Mouse (Mus musculus) T-helper 17 cell (primary cell): ENCODE measurements around the gene Acbd4.

Experiments
- in situ Hi-C, 2 experiments: fragments of 300-600 bp; cut with MboI, MseI; formaldehyde crosslinking; loops; 1 replicate in 1 of 2; 2 replicates in 1 of 2; pipeline ENCODE4 v1.15.1; 2025; ENCODE audit warnings: high pct_unique_total_duplicates in 2 of 2

The Acbd4 gene

DNA sequence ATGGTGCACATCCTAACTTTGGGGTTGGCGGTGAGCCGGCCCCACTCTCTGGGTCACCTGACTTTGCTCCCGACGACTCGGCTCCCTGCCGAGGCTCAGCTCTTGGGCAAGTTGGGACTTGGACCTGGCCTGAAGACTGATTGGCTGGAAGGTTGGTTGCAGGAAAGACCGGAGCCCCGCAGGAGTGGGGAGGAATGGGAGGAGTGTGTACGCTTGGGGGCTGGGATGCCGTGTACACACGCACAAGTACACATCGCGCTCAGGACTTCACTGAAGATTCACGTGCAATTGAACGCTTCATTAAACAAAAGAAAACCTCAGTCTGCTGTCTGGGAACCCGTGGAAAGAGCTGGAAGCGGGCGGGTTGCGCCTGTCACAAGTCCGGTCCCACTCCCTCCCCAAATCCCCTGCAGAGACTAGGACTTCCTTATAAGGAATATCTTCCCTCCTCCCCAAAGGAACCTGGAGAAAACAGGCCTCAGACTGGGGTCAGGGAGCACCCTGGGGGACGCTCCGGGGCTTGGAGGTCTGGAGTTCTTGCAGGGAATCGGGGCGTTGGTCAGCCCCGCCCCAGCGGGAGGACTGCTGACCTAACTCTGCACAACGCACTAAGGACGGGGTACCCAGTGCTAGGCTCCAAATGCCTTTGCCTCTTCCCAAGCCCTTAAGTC, 10.5 kb downstream of the Acbd4 start:
- in situ Hi-C loops = loop anchor here in 1 of 2 experiments (25.0 kb wide), 1 partner anchor 850 kb away; the partner anchor contains the start of genes Arf2 and Nsf

DNA sequence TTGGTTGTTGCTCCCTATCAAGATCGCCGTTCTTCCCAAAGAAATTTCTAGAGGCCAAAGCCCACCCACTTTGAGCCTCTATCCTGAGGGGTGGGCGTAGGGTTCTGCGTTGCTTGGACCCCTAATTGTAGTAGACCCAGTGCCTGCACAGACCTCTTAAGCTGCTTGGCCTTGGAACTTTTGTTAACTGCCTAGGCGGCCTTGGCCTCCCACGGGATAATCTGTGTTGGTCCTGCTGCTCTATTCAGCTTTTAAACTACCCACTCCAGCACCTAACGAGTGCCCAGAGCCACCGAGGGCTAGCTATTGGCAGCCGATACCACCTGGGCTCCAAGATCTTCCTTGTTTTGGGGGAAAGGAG, 11.1 kb downstream of the Acbd4 start:
- in situ Hi-C loops = loop anchor here in 1 of 2 experiments (25.0 kb wide), 1 partner anchor 850 kb away; the partner anchor contains the start of genes Arf2 and Nsf

GRCm38 (mm10) chr11:103113005-103113404, 11.5 kb downstream of the Acbd4 start:
- in situ Hi-C loops = loop anchor here in 1 of 2 experiments (25.0 kb wide), 1 partner anchor 849 kb away; the partner anchor contains the start of genes Arf2 and Nsf

GRCm38 (mm10) chr11:103113771-103114170, 12.3 kb downstream of the Acbd4 start:
- in situ Hi-C loops = loop anchor here in 1 of 2 experiments (25.0 kb wide), 1 partner anchor 849 kb away; the partner anchor contains the start of genes Arf2 and Nsf

GRCm38 (mm10) chr11:103114270-103114943, 12.9 kb downstream of the Acbd4 start:
- in situ Hi-C loops = loop anchor here in 1 of 2 experiments (25.0 kb wide), 1 partner anchor 848 kb away; the partner anchor contains the start of genes Arf2 and Nsf

GRCm38 (mm10) chr11:103115163-103116007, 13.9 kb downstream of the Acbd4 start:
- in situ Hi-C loops = loop anchor here in 1 of 2 experiments (25.0 kb wide), 1 partner anchor 847 kb away; the partner anchor contains the start of genes Arf2 and Nsf

DNA sequence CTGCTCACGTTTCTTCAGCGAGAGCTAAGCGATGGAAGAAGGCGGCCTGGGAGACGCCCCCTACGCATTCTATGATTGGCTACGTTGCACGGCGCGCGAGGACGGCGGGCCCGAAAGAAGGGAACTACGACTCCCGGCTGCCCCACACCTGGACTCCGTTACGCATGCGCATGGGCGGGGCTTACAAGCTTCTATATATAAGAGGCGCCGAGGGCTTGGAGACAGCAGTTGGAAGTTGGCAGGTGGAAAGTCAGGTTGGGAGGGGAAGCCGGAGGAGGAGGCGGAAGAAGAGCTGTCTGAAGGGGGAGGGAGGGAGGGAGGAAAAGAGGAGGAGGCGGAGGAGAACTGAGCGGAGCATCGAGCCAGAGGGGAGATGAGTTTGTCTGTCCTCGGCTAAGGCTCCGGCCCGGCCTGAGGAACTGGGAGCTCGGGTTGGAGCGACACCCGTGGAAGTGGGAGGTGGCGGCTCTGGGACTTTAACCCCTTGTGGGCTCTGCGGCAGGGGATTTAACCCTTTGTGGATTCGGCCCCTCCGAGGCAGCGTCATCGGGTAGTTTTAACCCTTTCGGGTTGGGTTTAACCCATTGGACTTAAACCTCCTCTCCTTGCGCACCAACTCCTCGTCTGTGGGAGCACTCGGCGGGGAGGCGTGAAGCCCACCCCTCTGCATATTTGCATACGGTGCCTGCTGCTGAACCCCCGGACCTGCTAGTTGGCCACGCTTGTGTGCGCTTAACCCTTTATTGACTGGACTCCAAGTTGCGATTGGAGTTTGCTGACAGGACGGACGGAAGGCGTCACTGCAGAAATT, 14.7 kb downstream of the Acbd4 start, which contains the start of gene Hexim1:
Hexim1 (plus strand) TSS at position 224 of the 811 bp plus-strand sequence.
- in situ Hi-C loops = loop anchor here in 1 of 2 experiments (25.0 kb wide), 1 partner anchor 846 kb away; the partner anchor contains the start of genes Arf2 and Nsf

- in situ Hi-C loops = loop anchor here in 1 of 2 experiments (25.0 kb wide), 1 partner anchor 845 kb away; the partner anchor contains the start of genes Arf2 and Nsf
These were observed 15.6 kb downstream of the Acbd4 start for GRCm38 (mm10) chr11:103116959-103117590.

DNA sequence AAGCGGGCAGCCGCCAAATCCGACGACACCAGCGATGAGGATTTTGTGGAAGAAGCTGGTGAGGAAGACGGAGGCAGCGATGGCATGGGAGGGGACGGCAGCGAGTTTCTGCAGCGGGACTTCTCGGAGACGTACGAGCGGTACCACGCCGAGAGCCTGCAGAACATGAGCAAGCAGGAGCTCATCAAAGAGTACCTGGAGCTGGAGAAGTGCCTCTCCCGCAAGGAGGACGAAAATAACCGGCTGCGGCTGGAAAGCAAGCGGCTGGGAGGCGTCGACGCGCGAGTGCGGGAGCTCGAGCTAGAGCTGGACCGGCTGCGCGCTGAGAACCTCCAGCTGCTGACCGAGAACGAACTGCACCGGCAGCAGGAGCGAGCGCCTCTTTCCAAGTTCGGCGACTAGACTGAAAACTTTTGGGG, 16.1 kb downstream of the Acbd4 start:
- in situ Hi-C loops = loop anchor here in 1 of 2 experiments (25.0 kb wide), 1 partner anchor 845 kb away; the partner anchor contains the start of genes Arf2 and Nsf

GRCm38 (mm10) chr11:103118866-103119265, 17.4 kb downstream of the Acbd4 start:
- in situ Hi-C loops = loop anchor here in 1 of 2 experiments (25.0 kb wide), 1 partner anchor 843 kb away; the partner anchor contains the start of genes Arf2 and Nsf

DNA sequence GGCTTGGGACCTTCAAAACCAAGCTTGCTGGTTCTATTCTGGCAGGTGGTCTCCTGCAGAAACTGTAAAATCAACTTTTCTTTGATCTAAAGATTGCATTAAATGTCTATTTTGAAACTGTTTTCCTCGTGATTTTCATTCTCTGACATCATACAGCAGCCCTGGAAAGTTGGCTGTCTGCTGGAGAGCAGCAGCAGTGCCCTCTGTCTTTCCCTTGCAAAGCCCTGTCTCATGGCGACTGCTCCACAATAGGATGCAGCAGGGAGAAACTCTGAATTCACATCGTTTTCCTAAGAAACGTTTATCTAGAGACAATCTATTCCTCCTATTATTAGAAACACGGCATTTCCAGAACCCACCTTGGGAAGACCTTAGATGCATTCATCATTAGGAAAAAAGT, 18.1 kb downstream of the Acbd4 start:
- in situ Hi-C loops = loop anchor here in 1 of 2 experiments (25.0 kb wide), 1 partner anchor 843 kb away; the partner anchor contains the start of genes Arf2 and Nsf

GRCm38 (mm10) chr11:103120315-103120714, 18.8 kb downstream of the Acbd4 start:
- in situ Hi-C loops = loop anchor here in 1 of 2 experiments (25.0 kb wide), 1 partner anchor 842 kb away; the partner anchor contains the start of genes Arf2 and Nsf

GRCm38 (mm10) chr11:103131701-103132575, 30.5 kb downstream of the Acbd4 start, which contains the start of gene Hexim2:
TSS of gene Hexim2 (plus strand) at chr11:103132429.
- in situ Hi-C loops = no loop called here

- in situ Hi-C loops = no loop called here
These were observed 31.3 kb downstream of the Acbd4 start for GRCm38 (mm10) chr11:103132576-103133455.

- in situ Hi-C loops = no loop called here
These were observed 32.1 kb downstream of the Acbd4 start for GRCm38 (mm10) chr11:103133456-103134185.

- in situ Hi-C loops = no loop called here
These were observed 32.7 kb downstream of the Acbd4 start for GRCm38 (mm10) chr11:103134221-103134620.
